Mouse (Mus musculus): ENCODE data around the gene Kif5c.

Gene Kif5c

DNA sequence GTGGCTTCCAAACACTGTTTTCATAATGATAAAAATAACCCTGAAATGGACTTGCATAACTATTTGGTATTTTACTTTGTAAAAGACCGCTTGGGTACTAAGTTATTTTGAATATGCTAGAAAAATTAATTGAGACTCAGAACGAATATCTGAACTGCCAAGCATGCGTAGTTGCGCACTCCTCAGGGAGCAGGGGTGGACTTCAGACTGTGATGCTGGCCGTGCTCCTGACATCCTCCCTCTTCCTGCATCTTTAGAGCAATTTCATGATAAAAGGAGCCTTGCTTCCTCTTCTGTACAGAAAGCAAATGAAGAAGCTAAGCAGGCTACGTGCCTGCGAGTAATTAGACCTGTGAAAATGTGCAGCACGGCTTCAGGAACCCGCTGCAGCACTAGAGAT is 101.2 kb downstream of the Kif5c start:
- DNase-seq (ENCODE audit: low spot score) = no peak

GRCm38 (mm10) chr2:49722331-49722730 is 103.2 kb downstream of the Kif5c start:
- no peak for DNase-seq (ENCODE audit: low spot score)

DNA sequence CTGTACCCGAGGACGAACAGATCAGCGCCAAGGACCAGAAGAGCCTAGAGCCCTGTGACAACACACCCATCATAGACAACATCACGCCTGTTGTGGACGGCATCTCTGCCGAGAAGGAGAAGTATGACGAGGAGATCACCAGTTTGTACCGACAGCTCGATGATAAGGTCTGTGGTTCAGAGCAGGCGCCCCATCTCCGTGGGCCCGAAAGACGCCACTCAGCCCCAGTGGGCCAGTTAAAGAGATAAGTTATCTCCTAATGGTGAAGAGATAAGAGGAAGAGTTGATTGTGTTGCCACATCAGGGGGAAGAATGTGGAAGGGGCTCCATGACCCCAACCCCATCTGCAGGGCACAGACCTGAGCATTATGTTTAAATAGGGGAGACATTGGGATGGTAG is 103.9 kb downstream of the Kif5c start:
- no peak for DNase-seq (ENCODE audit: low spot score)

DNA sequence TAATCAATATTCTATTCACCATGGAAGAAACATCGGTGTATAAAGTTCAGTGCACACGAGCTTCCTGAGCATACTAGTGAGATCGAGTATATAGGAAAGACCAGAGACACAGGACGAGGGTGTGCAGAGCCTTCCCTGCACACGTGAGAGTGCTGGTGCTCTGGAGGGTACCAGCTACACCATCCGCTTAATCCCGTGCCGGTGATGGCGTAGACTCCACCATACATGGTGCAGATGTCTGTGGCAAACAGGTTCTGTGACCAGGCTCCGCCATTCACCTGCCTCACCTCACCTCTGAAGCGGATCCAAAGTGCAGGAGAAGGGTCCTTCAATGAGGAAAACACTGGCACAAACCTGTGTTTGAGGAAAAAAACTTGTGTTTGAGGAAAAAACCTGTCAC is 107.6 kb downstream of the Kif5c start:
- DNase-seq (ENCODE audit: low spot score) = no peak

- DNase-seq (ENCODE audit: low spot score) = peak; percentile 78
Measured at GRCm38 (mm10) chr2:49727199-49727598, 108.1 kb downstream of the Kif5c start.

- no peak for DNase-seq (ENCODE audit: low spot score)
Measured at GRCm38 (mm10) chr2:49727686-49728085, 108.6 kb downstream of the Kif5c start.

- no peak for DNase-seq (ENCODE audit: low spot score)
Measured at GRCm38 (mm10) chr2:49728896-49729610, 110.0 kb downstream of the Kif5c start.

GRCm38 (mm10) chr2:49729611-49729969 is 110.5 kb downstream of the Kif5c start:
- DNase-seq (ENCODE audit: low spot score) = no peak

DNA sequence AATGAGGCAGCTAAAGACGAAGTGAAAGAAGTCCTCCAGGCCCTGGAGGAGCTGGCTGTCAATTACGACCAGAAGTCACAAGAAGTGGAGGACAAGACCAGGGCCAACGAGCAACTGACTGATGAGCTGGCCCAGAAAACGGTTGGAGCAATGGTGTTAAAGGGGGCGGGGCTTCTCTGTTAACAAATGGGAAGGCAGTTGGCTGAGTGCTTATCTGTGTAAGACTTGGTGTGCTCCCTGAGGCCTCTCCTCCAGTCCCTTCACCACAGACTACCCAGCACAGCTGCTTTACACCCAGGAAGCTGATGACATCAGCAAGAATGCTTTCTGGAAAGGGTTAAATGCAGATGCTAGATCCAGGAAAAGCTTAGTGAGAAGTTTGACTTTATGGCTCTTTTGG is 111.1 kb downstream of the Kif5c start:
- no peak for DNase-seq (ENCODE audit: low spot score)

DNA sequence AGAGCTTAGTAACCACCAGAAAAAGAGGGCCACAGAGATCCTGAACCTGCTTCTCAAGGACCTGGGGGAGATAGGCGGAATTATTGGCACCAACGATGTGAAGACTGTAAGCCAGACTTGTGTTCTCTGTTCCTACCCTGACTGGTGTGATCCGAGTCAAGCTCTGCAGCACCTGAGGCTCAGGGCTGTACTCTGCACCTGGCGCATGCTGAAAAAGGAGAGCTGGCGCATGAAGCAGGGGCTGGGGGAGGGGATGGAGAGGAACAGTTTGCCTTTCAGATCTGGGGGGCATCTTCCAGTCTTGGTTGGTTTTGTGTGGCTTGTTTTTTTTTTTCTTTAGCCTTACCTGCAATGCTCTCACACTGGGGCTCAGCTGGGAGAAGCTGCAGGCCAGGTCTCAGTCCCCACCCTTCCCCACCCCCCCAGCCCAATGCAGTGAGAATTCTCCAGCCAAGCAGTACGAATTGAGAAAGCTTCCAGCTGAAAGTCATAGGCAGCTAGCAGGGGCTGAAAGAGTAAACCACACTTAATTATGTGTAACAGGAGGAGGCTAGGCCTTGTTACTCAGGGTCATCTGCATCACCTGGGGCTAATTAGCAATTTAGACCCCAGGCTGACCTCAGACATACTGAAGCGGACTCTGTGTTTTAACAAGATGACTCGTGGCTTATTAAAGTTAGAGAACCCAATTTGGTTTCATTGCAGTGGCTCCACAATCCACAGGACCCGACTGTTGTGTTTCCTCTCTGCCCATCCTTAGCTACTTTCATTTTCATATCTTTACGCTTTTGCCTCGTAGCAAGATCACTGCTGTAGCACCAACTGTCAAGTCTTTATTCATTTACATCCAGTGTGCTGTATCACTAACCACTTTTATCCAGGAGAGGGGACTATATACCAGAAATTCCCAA is 113.9 kb downstream of the Kif5c start:
- DNase-seq (ENCODE audit: low spot score) = no peak

- no peak for DNase-seq (ENCODE audit: low spot score)
Measured at GRCm38 (mm10) chr2:49733656-49734008, 114.5 kb downstream of the Kif5c start.

DNA sequence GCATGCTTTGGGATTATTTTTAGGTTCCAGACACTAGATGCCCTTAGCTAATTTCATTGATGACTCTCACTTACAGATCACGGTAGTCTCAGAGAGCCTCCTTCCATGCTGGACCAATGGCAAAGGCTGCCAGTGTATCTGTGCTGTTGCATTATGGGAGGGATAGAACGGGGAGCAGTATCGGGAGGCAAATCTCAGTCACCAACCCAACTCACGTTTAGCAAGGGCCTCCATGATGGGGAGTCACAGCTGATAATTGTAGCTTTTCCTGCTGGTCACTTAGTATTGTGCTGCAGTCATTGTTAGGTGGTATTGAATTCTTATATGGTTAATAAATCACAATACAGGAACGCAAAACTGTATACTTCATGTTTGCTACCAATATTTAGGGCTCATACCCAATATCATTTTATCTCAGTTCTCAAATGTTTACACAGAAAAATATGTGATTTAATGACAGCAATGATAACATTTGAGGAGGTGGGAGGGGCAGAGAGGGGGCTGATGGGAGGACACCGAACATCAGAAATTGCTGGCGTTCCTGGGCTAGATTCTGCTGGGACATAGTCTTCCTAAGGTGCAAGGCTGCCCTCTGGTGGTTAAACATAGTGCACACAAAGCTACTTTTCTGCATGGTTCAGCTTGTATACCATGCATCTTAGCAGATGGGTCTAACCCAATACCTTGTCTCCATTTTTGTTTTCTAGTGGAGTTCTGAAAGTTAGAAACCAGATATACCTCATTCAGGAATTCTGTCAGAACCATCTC is 115.1 kb downstream of the Kif5c start:
- peak; percentile 86 for DNase-seq (ENCODE audit: low spot score)

DNA sequence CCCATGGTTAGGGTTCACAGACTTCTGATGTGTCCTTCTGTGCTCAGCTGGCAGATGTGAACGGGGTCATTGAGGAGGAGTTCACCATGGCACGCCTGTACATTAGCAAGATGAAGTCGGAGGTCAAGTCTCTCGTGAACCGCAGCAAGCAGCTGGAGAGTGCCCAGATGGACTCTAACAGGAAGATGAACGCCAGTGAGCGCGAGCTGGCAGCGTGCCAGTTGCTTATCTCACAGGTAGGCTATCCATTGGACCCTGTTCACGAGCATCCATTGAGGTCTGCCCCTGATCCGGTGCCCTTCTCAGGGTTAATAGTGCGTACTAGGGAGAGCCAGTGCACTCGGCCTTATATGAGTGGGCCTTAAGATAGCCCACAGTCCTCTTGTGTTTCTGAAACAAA is 116.3 kb downstream of the Kif5c start:
- DNase-seq (ENCODE audit: low spot score) = no peak

DNA sequence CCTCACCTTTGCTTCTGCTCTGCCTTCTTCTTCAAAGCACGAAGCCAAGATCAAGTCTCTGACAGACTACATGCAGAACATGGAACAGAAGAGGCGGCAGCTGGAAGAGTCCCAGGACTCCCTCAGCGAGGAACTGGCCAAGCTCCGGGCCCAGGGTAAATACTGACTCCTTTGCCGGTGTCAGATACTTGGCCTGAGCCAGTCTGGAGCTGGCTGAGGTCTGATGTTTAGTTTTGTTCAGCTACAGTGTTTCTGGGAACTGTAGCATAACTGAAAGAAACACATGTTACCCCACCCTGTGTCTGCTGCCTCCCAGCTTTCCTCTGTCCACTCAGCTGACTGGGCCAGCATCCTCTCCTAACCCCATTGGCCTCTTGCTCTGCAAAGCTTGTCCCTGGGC is 119.9 kb downstream of the Kif5c start:
- DNase-seq (ENCODE audit: low spot score) = no peak

GRCm38 (mm10) chr2:49741026-49741425 is 121.9 kb downstream of the Kif5c start:
- DNase-seq (ENCODE audit: low spot score) = no peak

DNA sequence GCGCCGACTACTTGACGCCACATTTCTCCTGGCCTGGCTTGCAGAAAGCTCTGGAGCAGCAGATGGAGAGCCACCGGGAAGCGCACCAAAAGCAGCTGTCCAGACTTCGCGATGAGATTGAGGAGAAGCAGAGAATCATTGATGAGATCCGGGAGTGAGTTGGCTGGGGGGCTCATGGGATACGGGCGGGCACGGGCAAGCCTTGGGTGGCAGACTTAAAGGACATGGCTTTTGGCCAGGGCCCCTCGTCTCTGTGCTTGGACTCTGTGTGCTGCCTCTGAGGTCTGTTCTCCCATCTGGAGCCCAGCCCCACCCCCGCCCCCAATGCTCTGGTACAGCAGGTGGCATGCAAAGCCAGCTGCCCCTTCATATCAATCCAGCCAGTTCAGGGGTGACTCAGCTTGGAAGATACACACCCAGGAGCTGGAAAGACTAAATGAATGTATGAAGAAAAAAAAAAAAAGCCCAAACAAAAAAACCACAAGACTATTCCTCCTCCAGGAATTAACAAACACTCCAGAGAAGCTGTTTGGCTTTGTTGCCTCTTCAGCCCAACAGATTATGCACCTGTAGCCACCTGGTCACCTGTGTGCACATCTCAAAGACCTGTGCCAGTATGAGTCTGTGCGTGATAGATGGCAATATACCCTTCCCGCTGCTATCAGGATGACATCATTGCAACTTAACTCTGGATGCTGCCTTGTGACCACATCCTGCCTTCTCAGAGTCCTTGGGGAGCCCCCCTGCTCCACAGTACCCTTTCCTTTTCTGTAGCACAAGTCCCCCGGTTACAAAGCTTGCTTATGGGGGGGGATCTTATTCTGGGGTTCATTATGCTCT is 123.0 kb downstream of the Kif5c start:
- DNase-seq (ENCODE audit: low spot score) = peak; percentile 72

DNA sequence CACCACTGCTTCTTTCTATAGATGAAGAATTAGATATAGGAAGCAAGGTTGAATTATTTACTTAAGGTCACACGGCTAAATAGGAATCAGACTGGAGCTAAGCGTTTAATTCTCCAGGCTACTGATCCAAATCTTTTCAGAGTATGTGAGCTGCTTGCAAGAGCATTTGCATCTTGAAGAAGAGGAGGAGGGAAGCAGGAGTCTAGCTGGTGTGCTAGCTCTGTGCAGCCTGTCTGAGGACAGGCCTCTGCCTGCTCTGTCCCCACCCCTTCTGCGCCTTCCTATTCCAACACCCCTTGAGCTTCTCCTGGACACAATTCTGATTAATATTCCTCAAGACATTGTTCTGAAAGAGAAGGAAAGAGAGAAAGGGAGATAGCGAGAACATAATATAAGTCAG is 123.8 kb downstream of the Kif5c start:
- no peak for DNase-seq (ENCODE audit: low spot score)

DNA sequence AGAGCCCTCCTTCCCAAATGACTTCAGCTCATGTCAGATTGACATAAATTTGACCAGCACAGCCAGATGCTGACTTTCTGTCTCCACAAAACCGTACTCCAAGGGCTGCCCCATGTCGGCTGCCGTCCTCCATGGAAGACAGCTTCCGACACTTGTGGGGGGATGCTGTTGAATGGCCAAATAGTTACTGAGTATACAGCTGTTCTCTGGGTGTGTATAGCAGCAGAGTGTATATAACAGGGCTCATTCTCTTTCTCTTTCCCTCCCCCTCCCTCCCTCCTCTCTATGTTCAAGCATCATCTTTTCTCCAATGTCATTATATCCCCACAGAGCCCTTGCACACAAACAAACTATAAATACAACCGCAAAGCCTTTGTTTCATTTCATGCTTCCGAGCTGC is 124.7 kb downstream of the Kif5c start:
- no peak for DNase-seq (ENCODE audit: low spot score)

- DNase-seq (ENCODE audit: low spot score) = no peak
Measured at GRCm38 (mm10) chr2:49744251-49745093, 125.4 kb downstream of the Kif5c start.

DNA sequence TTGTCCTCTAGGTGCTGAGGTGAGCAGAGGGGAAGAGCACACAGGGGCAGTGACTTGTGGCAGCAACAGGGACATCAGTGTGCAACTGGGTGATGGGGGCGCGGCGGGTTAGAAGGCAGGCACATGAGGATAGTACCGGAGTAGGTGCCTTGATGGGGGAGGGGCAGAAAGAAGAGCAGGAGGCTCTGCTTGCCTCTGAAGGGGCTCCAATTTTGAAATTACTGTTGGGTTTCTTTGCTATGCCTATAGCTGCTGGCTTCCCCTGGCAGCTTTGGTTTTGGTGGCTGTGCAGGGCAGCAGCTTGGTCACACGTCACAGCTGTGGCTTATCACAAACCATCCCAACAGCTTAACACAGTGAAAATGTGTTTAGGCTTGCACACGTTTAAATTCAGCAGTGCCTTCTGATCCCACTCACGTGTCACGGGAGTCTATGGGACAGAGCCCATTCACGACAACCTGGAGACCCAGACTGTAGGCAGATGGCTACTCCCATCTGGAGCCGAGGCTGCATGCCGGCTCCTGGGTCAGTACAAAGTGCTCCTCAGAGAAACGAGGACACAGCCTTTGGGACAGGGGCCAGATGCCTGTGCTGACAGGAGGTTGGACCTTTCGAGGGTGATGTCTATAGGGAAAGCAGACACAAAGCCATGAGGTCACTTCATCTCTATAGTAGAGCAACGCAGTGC is 126.1 kb downstream of the Kif5c start:
- no peak for DNase-seq (ENCODE audit: low spot score)
